Mouse (Mus musculus) heart, embryonic 12.5 days (tissue): Measurements from ENCODE around the gene Mid1. TPM values are rescaled to one million over a fixed set of nuclear protein-coding genes. Genes with fewer than 3 reads are reported as not detected.

ENCODE experiments used
- ATAC-seq: fragments of 200-750 bp; cut with Nextera tagmentation; 2 replicates; pipeline ENCODE4 v1.8.0; 2017; ENCODE audit warnings: moderate TSS enrichment, moderate library complexity; ENCODE audit not compliant: insufficient number of reproducible peaks, low FRiP score
- H3K27ac ChIP-seq: fragments of 300-500 bp; sonication (generic); 2 replicates; pipeline ENCODE4 v1.5.1; 2016; ENCODE audit warnings: mild to moderate bottlenecking, moderate library complexity; ENCODE audit not compliant: poor library complexity, severe bottlenecking
- H3K27me3 ChIP-seq: fragments of 300-500 bp; sonication (generic); replicated peaks from 2 replicates; pipeline ENCODE4 v1.6.1; 2016; ENCODE audit warnings: mild to moderate bottlenecking, moderate library complexity
- H3K36me3 ChIP-seq: fragments of 300-500 bp; sonication (generic); 2 replicates; pipeline ENCODE4 v1.6.1; 2016; ENCODE audit warnings: mild to moderate bottlenecking, moderate library complexity
- H3K4me1 ChIP-seq: fragments of 300-500 bp; sonication (generic); replicated peaks from 2 replicates; pipeline ENCODE4 v1.6.1; 2016; ENCODE audit warnings: mild to moderate bottlenecking
- H3K4me2 ChIP-seq: fragments of 300-500 bp; sonication (generic); 2 replicates; pipeline ENCODE4 v1.6.1; 2016; ENCODE audit warnings: mild to moderate bottlenecking, moderate library complexity
- H3K4me3 ChIP-seq: fragments of 300-500 bp; sonication (generic); 2 replicates; pipeline ENCODE4 v1.5.1; 2016; ENCODE audit warnings: mild to moderate bottlenecking
- H3K9ac ChIP-seq: fragments of 300-500 bp; sonication (generic); 2 replicates; pipeline ENCODE4 v1.6.1; 2016; ENCODE audit warnings: mild to moderate bottlenecking, moderate library complexity
- H3K9me3 ChIP-seq: fragments of 300-500 bp; sonication (generic); replicated peaks from 2 replicates; pipeline ENCODE4 v1.6.1; 2016; ENCODE audit warnings: mild to moderate bottlenecking, moderate library complexity
- WGBS: fragments of 180-500 bp; shearing (Covaris S2); methylation state at CpG from one replicate; pipeline ENCODE4 v1.1.7; 2016; 5-methylcytosine and 5-hydroxymethylcytosine counted together
- polyA plus RNA-seq: library from polyadenylated mRNA; unstranded; fragments of >200 nt; fragmentation: Nextera tagmentation; extraction: Ambion mirVana; gene quantifications from 2 replicates; pipeline ENCODE4 v1.2.1, GENCODE M21; 2016

Gene Mid1
- polyA plus RNA-seq, 1 experiment from 2014 or later: 7.7 TPM

DNA sequence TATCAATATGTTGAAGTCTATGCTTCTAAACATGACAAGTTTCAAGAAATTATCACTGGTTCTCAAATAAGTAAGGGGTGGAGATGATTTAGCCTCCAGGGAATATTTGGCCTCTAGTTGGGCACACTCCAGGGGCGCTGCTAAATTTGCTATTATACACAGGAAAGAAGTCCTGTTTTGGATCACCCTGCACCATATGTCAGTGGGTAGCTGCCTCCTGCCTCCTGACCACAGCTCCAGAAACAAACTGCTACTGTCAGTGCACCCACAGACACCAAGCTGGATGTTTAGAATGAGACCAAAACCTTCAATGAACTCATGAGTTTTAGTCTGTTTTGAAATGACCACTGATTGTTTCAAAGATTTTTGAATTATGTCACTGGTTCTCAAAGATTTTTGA is 128.7 kb downstream of the Mid1 start:
- 58% methylated on average over 1 of the region's 1 CpGs for WGBS
- no peak overlapping the region for H3K9ac ChIP-seq
- no peak overlapping the region for H3K27ac ChIP-seq
- no peak overlapping the region for H3K4me3 ChIP-seq
- H3K4me2 ChIP-seq: no peak overlapping the region
- no peak for ATAC-seq
- H3K36me3 ChIP-seq: no peaks in the 10 kb centered on the region
- no peaks in the 10 kb centered on the region for H3K4me1 ChIP-seq
- no peaks in the 10 kb centered on the region for H3K9me3 ChIP-seq
- no peaks in the 10 kb centered on the region for H3K27me3 ChIP-seq

DNA sequence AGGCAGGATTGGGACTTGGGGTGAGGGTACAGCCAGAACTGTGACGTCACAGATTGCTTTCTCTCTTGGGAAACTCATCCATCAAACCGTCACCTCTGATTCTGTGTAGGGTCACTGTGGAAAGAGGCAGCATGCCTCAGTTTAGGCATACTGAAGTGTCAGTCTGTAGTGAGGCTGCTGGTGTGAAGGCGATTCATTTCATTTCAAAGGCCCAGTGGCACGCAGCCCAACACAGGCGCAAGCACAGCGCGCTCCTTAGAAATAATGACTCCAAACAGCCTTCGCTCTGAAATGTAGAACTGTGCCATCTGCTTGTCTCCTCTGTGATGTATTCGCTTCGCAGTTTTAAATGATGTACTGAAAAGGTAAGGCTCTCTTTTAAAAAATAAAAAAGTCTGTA is 141.9 kb downstream of the Mid1 start:
- Histone ChIP-seq H3K27me3 (peaks cover 4% of the 10 kb centered on the region; the same call in 1 of the 2 replicates), H3K9me3 (no peaks in the 10 kb centered on the region), H3K4me3 (no peak overlapping the region), H3K4me1 (peaks cover 5% of the 10 kb centered on the region; the same call in 1 of the 2 replicates), H3K9ac (no peak overlapping the region), H3K36me3 (no peaks in the 10 kb centered on the region), H3K4me2 (no peak overlapping the region), H3K27ac (no peak overlapping the region)
- no peak for ATAC-seq
- WGBS: 61% methylated on average over 10 of the region's 10 CpGs

DNA sequence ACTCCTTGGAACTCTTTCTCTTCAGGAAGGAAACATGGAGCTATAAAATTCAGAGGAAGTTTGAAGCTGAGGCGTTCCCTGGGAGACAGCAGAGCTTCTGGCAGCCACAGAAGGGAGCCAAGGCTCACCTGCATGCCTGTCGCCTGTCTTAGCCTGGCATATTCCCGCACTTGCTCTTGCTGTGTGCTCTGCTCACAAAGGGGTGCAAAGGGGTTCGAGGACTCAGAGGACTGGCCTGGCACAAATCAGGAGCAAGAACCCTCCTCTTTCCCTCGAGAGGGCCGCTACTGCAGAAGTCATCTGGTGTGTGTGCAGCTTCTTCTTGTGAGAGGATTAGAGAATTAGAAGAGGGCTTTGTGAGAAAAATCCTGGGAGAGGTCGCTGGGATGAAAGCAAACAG is 142.7 kb downstream of the Mid1 start:
- ATAC-seq: no peak
- Histone ChIP-seq H3K27me3 (peaks cover 4% of the 10 kb centered on the region; the same call in 1 of the 2 replicates), H3K4me1 (peaks cover 5% of the 10 kb centered on the region; the same call in 1 of the 2 replicates), H3K9me3 (no peaks in the 10 kb centered on the region), H3K4me2 (peak overlapping the region; percentile 24), H3K27ac (no peak overlapping the region), H3K36me3 (no peaks in the 10 kb centered on the region), H3K9ac (no peak overlapping the region), H3K4me3 (no peak overlapping the region)
- WGBS: 27% methylated on average over 7 of the region's 7 CpGs

DNA sequence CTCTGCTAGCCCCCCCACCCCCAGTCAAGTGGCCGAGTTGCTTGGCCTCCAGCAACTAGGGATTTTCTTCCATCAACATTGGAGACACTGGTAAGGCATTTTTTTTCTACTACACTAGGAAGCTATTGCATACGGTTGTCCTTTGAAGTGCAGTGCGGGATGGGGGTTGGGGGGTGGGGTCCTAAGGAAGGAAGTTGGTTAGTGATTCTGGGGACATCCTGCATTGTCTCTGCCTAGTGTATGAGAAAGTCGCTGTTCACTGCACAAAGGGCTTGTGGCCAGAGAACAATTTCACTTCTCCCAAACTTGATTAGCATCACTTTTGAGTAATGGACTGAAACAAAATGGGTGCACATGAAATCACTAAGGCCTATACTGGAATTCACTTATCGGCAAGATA is 143.1 kb downstream of the Mid1 start:
- ATAC-seq: no peak
- peaks cover 5% of the 10 kb centered on the region; the same call in 1 of the 2 replicates for H3K4me1 ChIP-seq
- H3K36me3 ChIP-seq: no peaks in the 10 kb centered on the region
- no peak overlapping the region for H3K27ac ChIP-seq
- no peaks in the 10 kb centered on the region for H3K9me3 ChIP-seq
- peak overlapping the region; percentile 24; the same call in 1 of the 2 replicates for H3K4me2 ChIP-seq
- peaks cover 4% of the 10 kb centered on the region; the same call in 1 of the 2 replicates for H3K27me3 ChIP-seq
- WGBS: 35% methylated on average over 5 of the region's 5 CpGs
- no peak overlapping the region for H3K4me3 ChIP-seq
- no peak overlapping the region for H3K9ac ChIP-seq

DNA sequence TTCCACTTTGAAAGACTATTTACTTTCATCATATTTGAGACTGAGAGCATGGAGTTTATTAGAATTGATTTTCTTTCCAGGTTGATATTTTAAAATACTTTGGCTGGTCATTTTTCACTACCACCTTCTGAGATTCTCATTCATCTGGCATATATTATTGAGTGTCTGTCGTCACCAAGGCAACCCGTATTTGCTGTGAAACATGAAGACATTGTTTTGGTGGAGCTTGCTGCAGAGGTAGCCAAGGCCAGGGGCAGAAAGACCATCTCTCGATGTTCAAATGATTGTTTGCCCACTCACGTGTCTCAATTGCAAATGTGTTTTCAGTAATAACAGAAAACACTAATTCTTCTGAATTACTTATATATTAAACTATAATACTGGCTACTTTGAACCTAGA is 145.1 kb downstream of the Mid1 start:
- Histone ChIP-seq H3K4me2 (no peak overlapping the region), H3K4me1 (peaks cover 5% of the 10 kb centered on the region; the same call in 1 of the 2 replicates), H3K4me3 (no peak overlapping the region), H3K36me3 (no peaks in the 10 kb centered on the region), H3K27ac (no peak overlapping the region), H3K27me3 (peaks cover 4% of the 10 kb centered on the region; the same call in 1 of the 2 replicates), H3K9ac (no peak overlapping the region), H3K9me3 (no peaks in the 10 kb centered on the region)
- 64% methylated on average over 4 of the region's 4 CpGs for WGBS
- no peak for ATAC-seq

DNA sequence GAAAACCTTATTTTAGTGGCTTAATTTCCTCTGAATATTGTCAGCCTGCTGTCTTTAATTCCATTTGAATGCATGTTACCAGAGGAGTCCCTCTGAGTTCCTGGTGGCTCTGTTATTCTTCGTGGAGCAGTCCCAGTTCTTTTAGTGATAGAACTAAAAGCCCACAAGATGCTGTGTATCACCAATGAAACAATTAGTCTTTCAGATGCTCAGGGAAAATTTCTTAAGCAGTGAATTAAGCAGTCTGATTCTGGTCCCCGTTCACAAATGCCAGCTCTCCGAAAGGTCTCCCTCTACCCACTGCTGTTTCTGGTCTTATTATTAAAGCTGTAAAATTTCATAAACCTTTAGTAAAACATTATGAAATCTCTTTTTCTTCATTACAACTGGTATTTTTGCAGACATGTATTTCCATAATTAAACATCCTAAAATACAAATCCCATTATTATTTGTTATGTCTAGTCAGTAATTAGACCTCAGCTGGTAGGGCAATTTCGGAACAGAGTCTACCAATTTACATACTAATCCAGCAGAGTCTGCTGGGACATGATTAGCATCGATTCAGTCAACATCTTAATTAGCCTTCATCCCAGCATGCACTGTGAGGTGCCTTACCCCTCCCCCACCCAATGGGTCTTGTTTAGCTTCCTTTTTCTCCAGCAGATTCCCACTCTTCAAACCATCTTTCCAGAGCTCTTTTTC is 153.1 kb downstream of the Mid1 start:
- Histone ChIP-seq H3K36me3 (no peaks in the 10 kb centered on the region), H3K4me1 (no peaks in the 10 kb centered on the region), H3K9me3 (no peaks in the 10 kb centered on the region), H3K27me3 (no peaks in the 10 kb centered on the region), H3K4me3 (no peak overlapping the region), H3K27ac (no peak overlapping the region), H3K4me2 (no peak overlapping the region), H3K9ac (no peak overlapping the region)
- WGBS: 70% methylated on average over 5 of the region's 5 CpGs
- ATAC-seq: no peak

DNA sequence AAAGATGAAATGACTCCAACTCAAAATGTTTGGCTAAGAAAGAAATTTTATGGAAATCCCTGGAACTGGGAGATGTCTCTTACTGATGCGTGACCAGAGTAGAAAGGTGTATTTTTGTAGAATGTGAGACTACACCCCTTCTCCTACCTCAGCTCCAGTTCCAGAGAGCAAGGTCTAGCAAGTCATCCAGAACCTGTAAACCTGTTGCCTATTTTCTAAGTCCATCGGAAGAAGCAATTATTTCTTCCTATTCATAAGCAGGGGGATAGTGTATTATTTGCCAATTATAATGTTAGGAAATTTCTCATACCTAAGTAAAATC is 153.6 kb downstream of the Mid1 start:
- Histone ChIP-seq H3K36me3 (no peaks in the 10 kb centered on the region), H3K27ac (no peak overlapping the region), H3K27me3 (no peaks in the 10 kb centered on the region), H3K4me2 (no peak overlapping the region), H3K4me1 (no peaks in the 10 kb centered on the region), H3K9me3 (no peaks in the 10 kb centered on the region), H3K4me3 (no peak overlapping the region), H3K9ac (no peak overlapping the region)
- 92% methylated on average over 2 of the region's 2 CpGs for WGBS
- no peak for ATAC-seq

DNA sequence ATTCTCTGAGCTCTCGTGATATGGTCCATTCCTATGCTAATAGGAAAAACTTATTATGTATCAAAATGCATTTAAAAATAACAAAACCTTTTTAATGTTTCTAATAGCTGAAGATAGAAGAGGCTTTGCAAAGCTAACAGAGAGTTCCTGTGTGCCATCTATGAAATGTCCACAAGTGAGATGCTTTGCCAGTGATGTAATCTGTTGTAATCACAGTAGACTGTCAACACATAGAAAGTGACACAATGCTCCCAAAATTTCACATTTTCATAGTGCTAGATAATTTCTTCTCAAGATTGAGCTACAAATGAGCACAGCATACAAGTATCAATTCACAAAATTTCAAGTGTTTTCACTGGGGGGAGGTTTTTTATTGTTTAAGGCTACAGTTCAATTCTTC is 158.3 kb downstream of the Mid1 start:
- ATAC-seq: no peak
- H3K36me3 ChIP-seq: no peaks in the 10 kb centered on the region
- H3K27ac ChIP-seq: no peak overlapping the region
- peaks cover 3% of the 10 kb centered on the region; the same call in 1 of the 2 replicates for H3K27me3 ChIP-seq
- no peak overlapping the region for H3K4me2 ChIP-seq
- H3K9me3 ChIP-seq: no peaks in the 10 kb centered on the region
- H3K4me3 ChIP-seq: no peak overlapping the region
- peaks cover 4% of the 10 kb centered on the region; the same call in 1 of the 2 replicates for H3K4me1 ChIP-seq
- WGBS: 49% methylated on average over 1 of the region's 1 CpGs
- H3K9ac ChIP-seq: no peak overlapping the region

DNA sequence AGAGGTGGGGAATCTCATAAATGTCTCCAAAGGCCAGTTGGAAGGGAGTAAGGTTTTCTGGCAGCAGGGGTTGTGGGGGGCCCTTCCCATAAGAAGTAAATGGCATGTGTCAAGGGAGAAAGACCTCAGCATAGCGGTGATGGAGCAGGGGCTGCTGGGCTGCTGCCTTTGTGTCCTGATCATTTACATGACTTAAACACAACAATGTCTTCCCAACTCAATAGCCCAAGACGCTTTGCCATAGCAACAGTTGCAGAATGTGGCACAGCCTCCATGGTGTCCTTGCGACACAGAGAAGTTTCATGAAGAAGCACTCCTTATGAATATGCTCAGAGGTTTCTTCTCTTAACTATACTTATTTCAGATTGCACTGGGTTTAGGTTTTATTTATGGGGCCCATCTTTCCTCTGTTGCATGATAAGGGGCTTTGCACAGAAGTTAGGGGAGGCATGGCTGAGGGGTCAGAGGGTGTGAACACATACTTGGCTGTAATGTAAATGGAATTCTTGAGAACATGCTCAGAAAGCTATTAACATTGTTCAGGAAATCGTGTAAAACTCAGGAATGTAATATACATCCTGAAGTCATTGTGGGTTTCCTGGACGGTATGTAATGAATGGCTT is 159.3 kb downstream of the Mid1 start:
- no peak overlapping the region for H3K4me2 ChIP-seq
- no peak overlapping the region for H3K27ac ChIP-seq
- no peak overlapping the region for H3K4me3 ChIP-seq
- no peaks in the 10 kb centered on the region for H3K36me3 ChIP-seq
- peaks cover 3% of the 10 kb centered on the region; the same call in 1 of the 2 replicates for H3K27me3 ChIP-seq
- peaks cover 4% of the 10 kb centered on the region; the same call in 1 of the 2 replicates for H3K4me1 ChIP-seq
- ATAC-seq: no peak
- H3K9me3 ChIP-seq: no peaks in the 10 kb centered on the region
- WGBS: 44% methylated on average over 5 of the region's 5 CpGs
- H3K9ac ChIP-seq: no peak overlapping the region

DNA sequence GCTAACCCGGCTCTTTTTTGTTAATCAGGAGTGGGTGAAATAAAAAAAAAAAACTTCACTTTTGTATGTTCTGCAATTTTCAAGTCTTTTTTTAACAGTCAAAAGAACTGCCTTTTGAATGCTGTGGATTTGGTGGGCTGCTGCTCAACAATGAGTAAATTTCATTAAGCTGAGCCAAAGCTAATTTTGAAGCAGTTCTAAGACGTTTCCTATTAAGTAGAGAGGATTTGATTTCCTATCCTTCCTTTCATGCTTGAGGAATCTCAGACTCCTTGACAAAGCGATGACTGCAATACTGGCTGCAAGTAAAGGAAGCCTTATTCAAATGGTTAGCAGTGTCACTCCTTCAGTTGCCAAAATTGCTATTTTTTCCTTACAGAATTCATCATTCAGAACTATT is 161.2 kb downstream of the Mid1 start:
- no peak for ATAC-seq
- Histone ChIP-seq H3K4me2 (no peak overlapping the region), H3K27ac (no peak overlapping the region), H3K27me3 (peaks cover 3% of the 10 kb centered on the region; the same call in 1 of the 2 replicates), H3K4me1 (peaks cover 4% of the 10 kb centered on the region; the same call in 1 of the 2 replicates), H3K36me3 (no peaks in the 10 kb centered on the region), H3K9ac (no peak overlapping the region), H3K9me3 (no peaks in the 10 kb centered on the region), H3K4me3 (no peak overlapping the region)
- 77% methylated on average over 3 of the region's 3 CpGs for WGBS

DNA sequence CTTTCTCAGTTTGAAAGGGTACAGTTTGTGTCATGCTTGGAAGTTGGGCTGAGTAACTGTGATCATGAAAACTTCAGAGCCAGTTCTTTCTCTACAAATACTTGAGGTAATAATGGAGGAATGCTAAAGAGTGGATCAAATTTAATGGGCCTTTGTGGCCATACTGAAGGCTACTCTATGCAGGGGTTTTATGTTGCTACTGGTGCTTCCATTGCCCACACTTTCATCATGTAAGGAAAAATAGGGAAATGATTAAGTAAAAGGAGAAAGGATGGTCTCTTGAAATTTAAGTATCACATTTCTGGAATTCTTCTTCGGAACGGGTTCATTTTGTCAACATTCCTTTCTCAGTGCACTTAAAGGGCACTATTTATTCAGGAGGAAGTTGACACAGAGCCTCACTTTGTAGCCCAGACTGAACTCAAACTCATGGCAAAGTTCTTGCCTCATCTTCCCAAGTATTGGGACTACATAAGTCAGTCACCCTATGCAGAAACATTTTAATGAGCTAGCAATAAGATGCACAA is 176.3 kb downstream of the Mid1 start:
- 48% methylated on average over 2 of the region's 2 CpGs for WGBS
- Histone ChIP-seq H3K4me2 (no peak overlapping the region), H3K4me3 (no peak overlapping the region)

More for the DNA sequence above, 176.3 kb downstream of the Mid1 start:
- no peak overlapping the region for H3K27ac ChIP-seq
- H3K9ac ChIP-seq: no peak overlapping the region
- no peaks in the 10 kb centered on the region for H3K4me1 ChIP-seq
- H3K9me3 ChIP-seq: no peaks in the 10 kb centered on the region
- H3K36me3 ChIP-seq: no peaks in the 10 kb centered on the region
- no peaks in the 10 kb centered on the region; the same call in 1 of the 2 replicates for H3K27me3 ChIP-seq
- ATAC-seq: no peak
